9 mouse cellular contexts compared by ENCODE assay signal in the genomic region with DNA sequence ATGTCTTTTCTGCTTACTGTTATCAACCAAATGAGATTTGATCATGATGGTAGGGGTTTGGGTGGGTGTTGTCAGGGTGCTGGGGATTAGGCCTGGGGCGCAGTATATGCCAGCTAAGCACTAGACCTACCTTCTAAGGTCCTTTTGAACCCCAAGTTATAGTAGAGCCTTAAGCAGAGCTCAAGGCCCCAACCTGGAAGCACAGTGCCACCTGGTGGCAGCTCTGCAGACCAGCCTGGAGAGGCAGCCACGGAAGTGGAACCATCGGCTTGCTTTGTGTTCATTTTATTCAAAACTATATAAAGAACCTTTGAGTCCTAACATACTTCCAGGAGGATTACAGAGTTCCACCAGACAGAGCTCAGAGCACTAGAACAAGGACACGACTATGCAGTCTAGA. TPM values are rescaled to one million over a fixed set of nuclear protein-coding genes. Genes with fewer than 3 reads are reported as not detected.
A peak's percentile ranks its signal among the peaks of the same experiment; 100 is the strongest.
DNase-seq lines count a peak whose midpoint lies in the region; ATAC-seq and TF ChIP-seq lines count a peak whose summit lies in the region.
"Had no signal": no experiment of that assay in that cellular context is flagged by ENCODE, and none has a peak within 500 bp of the region (broad histone marks: within the 10 kb centered on the region; RNA-seq: fewer than 3 reads in every experiment).

No protein-coding gene starts in this region.

- H3K27ac ChIP-seq in forebrain, embryonic 10.5 days, result no peak overlapping the region
- no peak overlapping the region for H3K27ac ChIP-seq in forebrain, embryonic 16.5 days (ENCODE audit: low read length)
- H3K27ac ChIP-seq in embryonic facial prominence, embryonic 10.5 days (replicated peaks), result no peak overlapping the region
- no peak overlapping the region for H3K27ac ChIP-seq in kidney, postnatal 0 days
- H3K27ac ChIP-seq in lung, embryonic 16.5 days (ENCODE audit: low read length), result no peak overlapping the region
- H3K27ac ChIP-seq: hindbrain, embryonic 15.5 days had no signal

- peak; percentile 46 for DNase-seq in forebrain, embryonic 10.5 days (ENCODE audit: extremely low spot score, low spot score)
- DNase-seq in urinary bladder, adult 2 months (ENCODE audit: low spot score), result peak; percentile 49
- DNase-seq in urinary bladder, postnatal 4 days (ENCODE audit: low spot score in 2 of 2), result no peak
- peak; percentile 62 for DNase-seq in embryonic facial prominence, embryonic 10.5 days (ENCODE audit: low spot score)
- DNase-seq in kidney, postnatal 0 days (ENCODE audit: low spot score), result peak; percentile 70
- peak; percentile 56 to 84 for DNase-seq in spleen, postnatal 10 days (ENCODE audit: low spot score in 2 of 2)

- H3K4me2 ChIP-seq in forebrain, embryonic 16.5 days (ENCODE audit: low read length), result no peak overlapping the region
- no peak overlapping the region for H3K4me2 ChIP-seq in kidney, postnatal 0 days (ENCODE audit: low read length)
- H3K4me2 ChIP-seq in lung, embryonic 16.5 days (ENCODE audit: low read depth, low read length), result no peak overlapping the region
- H3K4me2 ChIP-seq: hindbrain, embryonic 15.5 days had no signal

- H3K9me3 ChIP-seq in forebrain, embryonic 10.5 days, result no peaks in the 10 kb centered on the region; the same call in 1 of the 2 replicates
- no peaks in the 10 kb centered on the region for H3K9me3 ChIP-seq in forebrain, embryonic 16.5 days (ENCODE audit: control insufficient read depth, low read length)
- no peaks in the 10 kb centered on the region for H3K9me3 ChIP-seq in embryonic facial prominence, embryonic 10.5 days
- no peaks in the 10 kb centered on the region for H3K9me3 ChIP-seq in kidney, postnatal 0 days (replicated peaks; ENCODE audit: low read length)
- no peaks in the 10 kb centered on the region; the same call in 1 of the 2 replicates for H3K9me3 ChIP-seq in lung, embryonic 16.5 days (ENCODE audit: control insufficient read depth, low read length)
- H3K9me3 ChIP-seq: hindbrain, embryonic 15.5 days had no signal

- H3K4me1 ChIP-seq in forebrain, embryonic 10.5 days, result no peaks in the 10 kb centered on the region
- no peaks in the 10 kb centered on the region for H3K4me1 ChIP-seq in forebrain, embryonic 16.5 days (replicated peaks; ENCODE audit: control insufficient read depth, insufficient read depth, low read length)
- H3K4me1 ChIP-seq in embryonic facial prominence, embryonic 10.5 days, result no peaks in the 10 kb centered on the region
- H3K4me1 ChIP-seq in kidney, postnatal 0 days (replicated peaks; ENCODE audit: insufficient read depth, low read length), result no peaks in the 10 kb centered on the region
- H3K4me1 ChIP-seq in lung, embryonic 16.5 days (replicated peaks; ENCODE audit: control insufficient read depth, insufficient read depth, low read length), result no peaks in the 10 kb centered on the region
- H3K4me1 ChIP-seq: hindbrain, embryonic 15.5 days had no signal

- no peak for ATAC-seq in forebrain, embryonic 16.5 days
- no peak for ATAC-seq in kidney, postnatal 0 days (replicated peaks; ENCODE audit: low FRiP score, low read depth)
- ATAC-seq in lung, embryonic 16.5 days (ENCODE audit: low read depth), result peak; percentile 43; the same call in 1 of the 2 replicates

- peak; percentile 94 for TF ChIP-seq CTCF in kidney, postnatal 0 days (IDR thresholded peaks at IDR 0.05; ENCODE audit: low read depth)

- no peak overlapping the region for H3K4me3 ChIP-seq in forebrain, embryonic 10.5 days
- no peak overlapping the region for H3K4me3 ChIP-seq in forebrain, embryonic 16.5 days (replicated peaks; ENCODE audit: low read length)
- no peak overlapping the region for H3K4me3 ChIP-seq in embryonic facial prominence, embryonic 10.5 days
- no peak overlapping the region for H3K4me3 ChIP-seq in kidney, postnatal 0 days (replicated peaks; ENCODE audit: low read depth, low read length)
- no peak overlapping the region for H3K4me3 ChIP-seq in lung, embryonic 16.5 days (ENCODE audit: low read length)
- H3K4me3 ChIP-seq: hindbrain, embryonic 15.5 days had no signal

- H3K27me3 ChIP-seq in forebrain, embryonic 10.5 days (ENCODE audit: poor library complexity, severe bottlenecking), result no peaks in the 10 kb centered on the region
- no peaks in the 10 kb centered on the region for H3K27me3 ChIP-seq in forebrain, embryonic 16.5 days (replicated peaks; ENCODE audit: control insufficient read depth, insufficient read depth, low read length)
- H3K27me3 ChIP-seq in embryonic facial prominence, embryonic 10.5 days (replicated peaks; ENCODE audit: low read depth, poor library complexity, severe bottlenecking), result no peaks in the 10 kb centered on the region
- no peaks in the 10 kb centered on the region for H3K27me3 ChIP-seq in kidney, postnatal 0 days (ENCODE audit: insufficient read depth, low read length)
- H3K27me3 ChIP-seq in lung, embryonic 16.5 days (ENCODE audit: control insufficient read depth, insufficient read depth, low read depth, low read length), result no peaks in the 10 kb centered on the region
- H3K27me3 ChIP-seq: hindbrain, embryonic 15.5 days had no signal

- WGBS in forebrain, embryonic 10.5 days, result 43% methylated on average over 4 of the region's 4 CpGs
- WGBS in forebrain, embryonic 16.5 days, result 37% methylated on average over 4 of the region's 4 CpGs
- 43% methylated on average over 4 of the region's 4 CpGs for WGBS in embryonic facial prominence, embryonic 10.5 days
- WGBS in kidney, postnatal 0 days, result 32% methylated on average over 4 of the region's 4 CpGs
- 31% methylated on average over 4 of the region's 4 CpGs for WGBS in lung, embryonic 16.5 days

- H3K9ac ChIP-seq in forebrain, embryonic 16.5 days (replicated peaks; ENCODE audit: low read depth, low read length), result no peak overlapping the region
- no peak overlapping the region for H3K9ac ChIP-seq in kidney, postnatal 0 days (ENCODE audit: low read depth, low read length)
- H3K9ac ChIP-seq in lung, embryonic 16.5 days (ENCODE audit: low read length), result no peak overlapping the region
- H3K9ac ChIP-seq: hindbrain, embryonic 15.5 days had no signal

- peaks cover 17% of the 10 kb centered on the region for H3K36me3 ChIP-seq in forebrain, embryonic 10.5 days (replicated peaks)
- H3K36me3 ChIP-seq in forebrain, embryonic 16.5 days (ENCODE audit: control insufficient read depth, insufficient read depth), result 0 out of 2 replicates have a peak, but pooled peaks cover 5% of the 10 kb centered on the region
- H3K36me3 ChIP-seq in embryonic facial prominence, embryonic 10.5 days (replicated peaks), result peaks cover 14% of the 10 kb centered on the region
- peaks cover 9% of the 10 kb centered on the region for H3K36me3 ChIP-seq in kidney, postnatal 0 days (ENCODE audit: insufficient read depth, low read length)
- no peaks in the 10 kb centered on the region for H3K36me3 ChIP-seq in lung, embryonic 16.5 days (ENCODE audit: control insufficient read depth, insufficient read depth, low read length)

RNA-seq across cellular contexts. Expression of gene Ncmap, which starts 13.6 kb away (rescaled TPM):
- polyA plus RNA-seq in forebrain, embryonic 10.5 days (2016; fragmentation: Nextera tagmentation; extraction: Ambion mirVana), result 0.40 and 0.52 TPM in 2 replicates
- polyA plus RNA-seq in forebrain, embryonic 16.5 days (2015; fragmentation: Nextera tagmentation; extraction: Ambion mirVana), result 0.71 and 0.83 TPM in 2 replicates
- 9.9 and 10.4 TPM in 2 replicates for polyA plus RNA-seq in urinary bladder, adult 2 months (2012; rRNA removed)
- 0.83 and 0.88 TPM in 2 replicates for polyA plus RNA-seq in embryonic facial prominence, embryonic 10.5 days (2016; fragmentation: Nextera tagmentation; extraction: Ambion mirVana)
- 2.0 and 2.6 TPM in 2 replicates for polyA plus RNA-seq in kidney, postnatal 0 days (2015; fragmentation: Nextera tagmentation; extraction: Ambion mirVana)
- polyA plus RNA-seq in lung, embryonic 16.5 days (2015; fragmentation: Nextera tagmentation; extraction: Ambion mirVana), result 7.4 and 8.5 TPM in 2 replicates

RNA-seq across cellular contexts. Expression of gene Rcan3, which starts 22.0 kb away (rescaled TPM):
- 10.4 and 10.7 TPM in 2 replicates for polyA plus RNA-seq in forebrain, embryonic 10.5 days (2016; fragmentation: Nextera tagmentation; extraction: Ambion mirVana)
- 30.9 and 36.6 TPM in 2 replicates for polyA plus RNA-seq in forebrain, embryonic 16.5 days (2015; fragmentation: Nextera tagmentation; extraction: Ambion mirVana)
- 18.7 and 20.4 TPM in 2 replicates for polyA plus RNA-seq in urinary bladder, adult 2 months (2012; rRNA removed)
- polyA plus RNA-seq in embryonic facial prominence, embryonic 10.5 days (2016; fragmentation: Nextera tagmentation; extraction: Ambion mirVana), result 8.9 TPM in 2 replicates
- 16.2 and 17.8 TPM in 2 replicates for polyA plus RNA-seq in kidney, postnatal 0 days (2015; fragmentation: Nextera tagmentation; extraction: Ambion mirVana)
- 10.7 and 11.8 TPM in 2 replicates for polyA plus RNA-seq in lung, embryonic 16.5 days (2015; fragmentation: Nextera tagmentation; extraction: Ambion mirVana)

RNA-seq across cellular contexts. Expression of gene Srrm1, which starts 58.5 kb away (rescaled TPM):
- 235 and 240 TPM in 2 replicates for polyA plus RNA-seq in forebrain, embryonic 10.5 days (2016; fragmentation: Nextera tagmentation; extraction: Ambion mirVana)
- polyA plus RNA-seq in forebrain, embryonic 16.5 days (2015; fragmentation: Nextera tagmentation; extraction: Ambion mirVana), result 179 and 198 TPM in 2 replicates
- polyA plus RNA-seq in urinary bladder, adult 2 months (2012; rRNA removed), result 72.7 and 112 TPM in 2 replicates
- polyA plus RNA-seq in embryonic facial prominence, embryonic 10.5 days (2016; fragmentation: Nextera tagmentation; extraction: Ambion mirVana), result 240 and 247 TPM in 2 replicates
- 183 and 203 TPM in 2 replicates for polyA plus RNA-seq in kidney, postnatal 0 days (2015; fragmentation: Nextera tagmentation; extraction: Ambion mirVana)
- polyA plus RNA-seq in lung, embryonic 16.5 days (2015; fragmentation: Nextera tagmentation; extraction: Ambion mirVana), result 193 and 220 TPM in 2 replicates

Comparison
In these comparisons a context has a peak if more than half of its experiments do, and no peak if none do; other contexts are left out.
1. DNase-seq: peak in forebrain, embryonic 10.5 days (single experiment), urinary bladder, adult 2 months (single experiment), embryonic facial prominence, embryonic 10.5 days (single experiment), kidney, postnatal 0 days (single experiment) and spleen, postnatal 10 days (2 of 2); none in urinary bladder, postnatal 4 days (0 of 2).